Mouse (Mus musculus) thymus, postnatal 14 days (tissue): ENCODE measurements around the gene Ntn1.

Experiments used
- DNase-seq: peaks from one replicate; pipeline ENCODE4 v3.0.0; 2021

Gene Ntn1

DNA sequence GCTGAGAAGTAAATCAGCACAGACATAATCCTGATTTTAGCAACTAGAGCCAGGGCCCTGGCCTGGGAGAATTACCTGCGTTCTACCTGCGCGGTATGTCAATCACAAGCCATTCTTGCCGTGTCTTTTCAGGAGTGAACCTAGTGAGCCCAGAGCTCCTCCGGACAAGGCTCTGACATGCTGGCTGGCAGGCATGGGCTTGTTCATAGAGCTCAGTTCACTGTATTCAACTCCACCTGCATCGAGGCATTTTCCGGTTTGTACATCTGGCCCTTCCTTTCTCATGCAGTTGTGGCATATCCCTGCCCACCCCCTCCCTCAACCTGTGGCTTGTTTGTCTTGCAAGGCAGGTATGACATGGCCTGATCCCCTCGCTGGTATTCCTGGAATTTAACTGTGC lies 5.0 kb upstream of the Ntn1 start:
- no peak for DNase-seq

DNA sequence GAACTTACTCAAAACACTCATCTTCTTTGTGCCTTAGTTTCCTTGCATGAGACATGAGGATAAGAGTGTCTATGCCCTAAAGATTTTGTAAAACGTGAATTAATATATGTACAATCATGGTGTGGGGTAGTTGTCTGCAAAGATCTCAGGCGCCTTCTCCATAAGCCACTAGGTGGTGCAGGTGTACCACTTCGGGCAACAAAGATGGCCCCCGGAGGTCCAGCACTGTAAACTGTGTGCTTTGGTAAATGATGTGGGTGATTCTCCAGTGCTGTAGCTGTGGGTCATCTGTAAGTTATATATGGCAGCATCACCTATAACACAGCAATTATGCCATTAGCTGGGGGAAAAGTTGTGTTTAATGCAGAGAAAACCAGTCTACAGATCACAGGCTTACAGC lies 3.6 kb upstream of the Ntn1 start:
- DNase-seq: peak; percentile 72

DNA sequence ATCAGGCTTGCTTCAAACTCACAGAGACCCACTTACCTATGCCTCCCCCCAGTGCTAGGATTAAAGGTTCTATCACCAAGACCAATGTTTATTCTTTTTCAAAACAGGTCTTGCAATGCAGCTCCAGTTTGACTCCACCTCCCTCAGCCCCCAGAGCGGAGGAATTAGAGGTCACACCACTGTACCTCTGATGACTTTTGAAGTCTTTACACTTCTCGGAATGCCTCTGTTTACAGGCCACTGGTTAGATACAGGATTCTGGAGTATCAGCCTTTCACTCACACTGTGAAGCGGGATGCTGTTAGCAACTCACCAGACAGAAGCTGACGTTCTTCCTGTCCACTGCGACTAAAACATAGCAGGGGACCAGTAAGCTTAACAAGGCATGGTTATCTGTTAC lies 805 bp upstream of the Ntn1 start:
- no peak for DNase-seq

DNA sequence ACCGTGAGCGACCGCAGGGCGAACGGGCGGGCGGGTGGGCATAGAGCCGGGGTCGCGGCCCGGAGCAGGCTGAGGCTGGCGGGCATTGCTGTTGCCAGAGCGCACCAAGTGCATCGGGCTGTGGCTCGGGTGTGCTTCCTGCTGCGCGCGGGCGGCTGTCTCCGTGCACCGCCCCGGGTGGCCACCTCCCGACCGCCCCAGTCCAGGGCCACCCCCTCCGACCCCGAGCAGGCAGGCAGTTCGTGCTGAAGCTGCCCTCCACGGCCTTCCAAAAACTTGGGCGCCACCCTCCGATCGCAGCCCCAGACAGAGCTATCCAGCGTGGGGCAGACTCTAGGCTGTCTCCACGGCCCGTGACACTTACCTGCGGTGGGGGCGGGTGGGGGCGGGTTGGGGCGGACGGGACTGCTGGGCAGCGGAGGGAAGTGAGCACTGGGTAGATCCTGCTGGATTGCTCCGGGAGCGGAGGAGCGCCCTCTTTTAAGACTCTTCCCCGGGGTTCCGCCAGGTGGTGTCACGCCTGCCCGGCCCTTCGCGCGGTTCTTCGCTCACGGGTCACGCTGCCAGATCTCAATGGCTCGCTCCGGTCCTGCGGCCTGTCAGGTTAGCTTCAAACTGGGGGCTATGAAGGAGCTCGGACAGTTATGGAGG lies 477 bp downstream of the Ntn1 start:
- DNase-seq: peak; percentile 56

DNA sequence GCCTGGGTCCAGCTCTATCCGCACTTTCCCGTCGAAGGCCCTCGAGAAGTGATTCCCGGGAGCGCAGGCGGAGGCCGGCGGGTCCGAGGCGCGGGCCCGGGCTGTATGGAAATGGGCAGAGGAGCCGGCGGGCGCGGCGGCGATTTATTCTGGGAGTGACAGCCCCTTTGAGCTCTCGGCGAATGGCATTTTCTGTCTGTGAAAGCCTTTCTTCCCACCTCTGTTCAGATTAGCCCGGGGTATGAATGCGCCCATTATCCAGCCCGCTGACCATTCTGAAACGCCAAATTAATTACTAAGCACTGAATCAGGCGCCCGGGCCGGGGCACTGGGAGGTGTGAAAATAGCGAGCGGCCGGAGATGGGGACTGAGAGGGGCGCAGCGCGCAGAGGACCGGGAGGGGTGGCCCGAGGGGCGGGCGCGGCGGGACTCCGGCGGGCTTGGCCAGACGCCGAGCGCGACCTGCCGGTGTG lies 1.0 kb downstream of the Ntn1 start:
- DNase-seq: peak; percentile 18

DNA sequence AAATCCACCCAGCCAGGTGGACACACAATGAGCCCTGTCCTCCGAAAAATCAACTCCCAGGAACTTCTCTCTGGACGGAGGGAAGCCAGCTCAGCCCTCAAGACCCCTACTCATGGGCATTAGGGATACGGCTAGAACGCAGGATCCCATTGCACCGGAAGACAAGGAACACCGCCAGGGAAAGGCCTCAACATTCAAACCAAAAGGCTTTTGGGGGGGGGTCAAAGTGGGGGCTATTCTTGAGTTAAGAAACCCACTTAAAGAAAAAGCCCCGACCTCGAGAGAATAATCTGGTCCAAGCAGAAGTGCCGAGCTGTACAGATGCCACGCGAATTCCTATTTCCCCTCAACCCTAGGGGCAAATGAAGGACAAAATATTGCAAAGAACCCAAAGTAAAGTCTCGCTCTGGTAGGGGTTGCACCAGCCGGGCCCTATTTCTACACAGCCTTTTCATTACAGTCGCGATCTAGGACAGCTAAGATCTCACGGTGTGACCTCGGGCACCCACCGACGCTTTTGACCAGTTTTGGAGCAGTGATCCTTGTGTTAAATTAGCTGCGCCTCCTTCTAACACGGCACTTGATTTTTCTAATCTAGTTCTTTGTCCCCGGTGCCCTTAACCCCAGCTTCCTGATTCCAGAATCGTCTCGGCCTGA lies 1.6 kb downstream of the Ntn1 start:
- no peak for DNase-seq

DNA sequence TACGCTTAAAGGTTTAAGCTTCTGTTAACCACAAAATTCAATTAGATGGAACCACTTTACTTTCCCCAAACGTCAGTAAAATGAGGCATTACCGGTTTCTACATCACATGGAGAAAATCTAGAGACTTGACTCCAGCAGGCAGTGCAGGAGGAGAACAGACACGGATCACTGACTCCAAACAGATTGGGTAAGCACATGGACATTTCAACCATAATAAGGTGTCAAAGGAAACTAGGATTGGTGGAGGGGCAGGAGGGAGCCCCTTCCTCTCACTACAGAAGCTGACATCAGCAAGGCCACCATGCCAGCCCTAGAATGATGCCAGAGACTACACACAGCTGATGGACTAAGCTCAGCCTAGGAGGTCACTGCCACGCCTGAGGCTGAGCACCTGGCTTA lies 5.1 kb downstream of the Ntn1 start:
- no peak for DNase-seq

DNA sequence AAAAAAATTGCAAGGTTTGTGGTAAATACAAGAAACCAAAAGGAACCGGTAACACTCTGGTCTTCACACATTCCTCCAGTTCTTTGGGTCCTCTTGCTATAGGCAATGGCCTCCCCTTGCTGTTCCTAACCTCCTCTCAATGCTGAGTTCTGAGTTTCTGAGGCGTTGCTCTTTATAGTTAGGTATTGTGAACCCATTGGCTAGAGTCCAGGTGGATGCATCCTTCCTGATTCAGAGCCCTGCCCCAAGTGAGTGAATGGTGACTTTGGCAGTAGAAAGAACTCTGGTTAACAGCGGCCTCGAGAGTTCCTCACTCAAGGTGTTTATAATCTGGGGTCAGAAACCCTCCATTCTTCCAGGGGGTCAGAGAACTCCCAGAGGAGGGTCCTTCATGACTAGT lies 5.9 kb downstream of the Ntn1 start:
- DNase-seq: no peak

DNA sequence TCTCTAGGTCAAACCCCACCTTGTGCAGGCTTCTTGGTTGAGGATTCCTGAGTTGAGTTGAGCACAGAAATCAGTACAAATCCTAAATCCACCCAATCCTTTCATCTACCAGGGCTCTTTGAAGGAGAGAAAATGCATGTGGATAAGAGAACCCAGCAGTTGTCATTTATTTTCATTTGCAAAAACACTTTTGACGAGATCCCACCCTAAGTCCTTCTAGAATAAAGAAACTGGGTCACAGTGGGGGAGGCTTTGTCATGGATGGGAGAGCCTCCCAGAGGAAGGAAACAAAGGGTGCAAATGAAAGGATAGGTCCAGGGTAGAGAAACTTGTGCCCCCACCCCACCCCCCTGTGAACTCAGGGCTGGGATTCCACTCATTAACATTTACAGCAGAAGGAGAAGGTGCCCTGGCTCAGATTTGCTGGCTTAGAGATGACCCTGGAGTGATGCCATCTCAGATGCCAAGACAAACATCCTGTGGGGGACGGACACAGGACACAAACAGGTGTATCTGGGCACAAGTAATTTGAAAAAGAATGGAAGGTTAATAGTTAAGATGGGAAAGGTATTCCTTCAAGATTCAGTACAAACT lies 6.6 kb downstream of the Ntn1 start:
- DNase-seq: no peak

DNA sequence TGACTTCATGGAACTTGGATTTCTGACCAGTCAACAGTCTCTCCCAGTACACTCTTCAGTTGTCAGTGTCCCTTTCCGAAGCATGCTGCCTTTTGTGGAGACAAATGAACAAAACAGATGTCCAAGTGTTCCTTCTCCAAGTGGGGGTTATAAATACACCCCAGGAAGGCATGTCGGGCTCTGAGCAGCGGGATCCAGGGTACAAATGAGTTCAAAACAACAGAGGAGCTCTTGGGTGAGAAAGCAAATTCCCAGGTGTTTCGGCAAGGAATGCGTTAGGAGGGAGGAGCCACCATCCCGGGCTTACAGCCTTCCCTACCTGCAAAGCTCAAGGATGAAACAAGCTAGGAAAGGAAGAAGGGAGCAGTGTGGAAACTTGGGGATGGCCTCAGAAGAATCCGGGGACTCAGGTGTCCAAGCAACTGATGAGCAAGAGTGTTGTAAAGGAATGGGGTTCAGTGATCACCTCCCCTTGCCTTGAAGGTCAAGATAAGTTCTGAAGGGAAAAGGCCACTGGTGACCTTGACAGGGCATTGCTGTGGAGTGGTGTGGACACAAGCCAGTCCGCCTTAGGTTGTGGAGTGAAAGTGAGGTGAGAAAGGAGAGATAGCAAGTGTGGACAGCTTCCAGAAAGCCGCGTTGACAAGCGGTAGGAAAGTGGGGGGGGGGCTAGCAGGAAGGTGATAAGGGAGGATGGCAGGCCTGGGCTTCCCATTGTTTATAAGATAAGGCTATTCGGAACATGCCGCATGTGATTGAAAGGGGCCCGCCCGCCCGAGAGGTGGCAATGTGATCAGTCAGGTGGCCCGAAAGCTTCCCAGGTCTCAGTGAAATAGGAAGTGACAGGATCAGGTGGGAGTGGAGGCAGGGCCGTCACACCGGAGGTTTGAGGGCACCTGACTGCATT lies 10.0 kb downstream of the Ntn1 start:
- no peak for DNase-seq

DNA sequence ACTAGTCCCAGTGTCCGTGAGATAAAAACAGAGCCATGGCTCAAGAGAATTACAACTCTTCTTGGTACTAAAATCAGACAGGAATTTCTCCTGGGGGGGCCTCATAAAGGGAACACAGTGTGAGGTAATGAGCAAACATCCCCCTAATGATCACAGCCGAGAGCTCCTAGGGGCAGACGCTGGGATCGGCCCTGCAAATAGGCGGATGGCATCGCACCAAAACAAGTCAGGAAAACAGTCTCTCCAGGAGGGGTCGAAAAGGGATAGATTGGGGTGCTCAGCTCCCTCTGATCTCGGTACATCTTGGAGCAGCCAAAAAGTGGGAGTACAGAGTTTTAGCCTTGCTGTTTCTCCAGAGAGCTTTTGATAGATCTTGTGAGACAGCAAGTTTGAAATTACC lies 11.0 kb downstream of the Ntn1 start:
- DNase-seq: no peak

DNA sequence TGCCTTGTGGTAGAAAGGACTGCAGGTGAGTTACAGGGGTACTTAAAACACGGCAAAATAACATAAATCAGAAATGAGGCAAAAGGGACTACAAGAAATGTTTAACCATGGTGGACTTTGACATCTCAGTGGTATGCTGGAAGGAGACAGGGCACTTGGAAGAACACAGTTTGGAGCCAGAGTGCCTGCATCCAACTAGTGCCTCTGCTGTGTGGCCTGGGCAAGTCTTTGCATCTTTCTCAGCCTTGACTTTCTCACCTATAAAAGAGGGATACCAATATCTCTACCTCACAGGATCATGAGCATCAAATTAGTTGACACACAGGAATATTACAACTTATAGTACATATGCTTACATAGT lies 12.0 kb downstream of the Ntn1 start:
- no peak for DNase-seq

DNA sequence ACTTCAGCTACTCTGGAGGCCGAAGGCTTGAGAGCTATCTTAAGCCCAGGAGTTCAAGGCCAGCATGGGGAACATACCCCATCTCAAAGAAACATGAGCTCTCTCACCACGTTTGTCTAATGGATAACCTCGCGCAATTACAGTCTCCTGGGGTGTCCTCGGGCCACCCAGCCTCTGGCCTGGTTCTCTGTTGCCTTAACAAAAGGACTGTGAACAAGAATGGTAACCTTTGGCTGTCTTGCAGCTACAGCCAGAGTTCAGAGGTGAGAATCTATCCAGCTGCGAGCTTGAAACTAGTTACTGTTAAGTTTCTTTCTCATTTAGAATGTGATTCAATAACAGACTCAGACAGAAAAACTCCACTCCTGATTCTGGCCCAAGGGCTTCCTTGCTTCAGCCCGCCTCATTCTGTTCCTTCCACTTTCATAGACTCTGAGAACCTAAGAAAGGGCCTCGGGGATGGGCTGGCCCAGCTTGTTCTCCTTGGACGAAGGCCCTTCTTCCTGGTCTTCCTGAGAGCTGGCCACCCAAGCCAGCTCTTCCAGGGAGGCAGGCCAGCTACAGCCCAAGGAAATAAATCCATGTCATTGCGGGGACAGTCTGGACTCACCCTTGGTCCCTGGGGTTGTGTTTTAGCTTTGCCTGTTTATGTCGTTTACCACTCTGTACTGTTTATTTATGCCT lies 12.5 kb downstream of the Ntn1 start:
- no peak for DNase-seq

DNA sequence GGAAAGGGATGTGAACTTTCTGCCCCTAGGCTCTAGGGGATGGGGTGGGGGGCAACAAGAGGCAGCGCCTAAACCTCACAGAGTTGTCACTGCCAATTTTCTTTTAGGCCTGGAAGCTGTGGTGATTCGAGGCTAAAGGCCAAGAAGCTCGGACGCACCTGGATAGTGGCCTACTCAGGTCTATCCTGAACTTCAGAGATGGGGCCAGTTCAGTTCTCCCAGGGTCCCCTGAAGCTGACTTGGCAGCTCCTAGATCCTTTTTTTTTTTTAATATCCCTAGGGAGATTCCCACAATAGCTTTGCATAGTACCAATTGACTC lies 13.2 kb downstream of the Ntn1 start:
- DNase-seq: no peak

DNA sequence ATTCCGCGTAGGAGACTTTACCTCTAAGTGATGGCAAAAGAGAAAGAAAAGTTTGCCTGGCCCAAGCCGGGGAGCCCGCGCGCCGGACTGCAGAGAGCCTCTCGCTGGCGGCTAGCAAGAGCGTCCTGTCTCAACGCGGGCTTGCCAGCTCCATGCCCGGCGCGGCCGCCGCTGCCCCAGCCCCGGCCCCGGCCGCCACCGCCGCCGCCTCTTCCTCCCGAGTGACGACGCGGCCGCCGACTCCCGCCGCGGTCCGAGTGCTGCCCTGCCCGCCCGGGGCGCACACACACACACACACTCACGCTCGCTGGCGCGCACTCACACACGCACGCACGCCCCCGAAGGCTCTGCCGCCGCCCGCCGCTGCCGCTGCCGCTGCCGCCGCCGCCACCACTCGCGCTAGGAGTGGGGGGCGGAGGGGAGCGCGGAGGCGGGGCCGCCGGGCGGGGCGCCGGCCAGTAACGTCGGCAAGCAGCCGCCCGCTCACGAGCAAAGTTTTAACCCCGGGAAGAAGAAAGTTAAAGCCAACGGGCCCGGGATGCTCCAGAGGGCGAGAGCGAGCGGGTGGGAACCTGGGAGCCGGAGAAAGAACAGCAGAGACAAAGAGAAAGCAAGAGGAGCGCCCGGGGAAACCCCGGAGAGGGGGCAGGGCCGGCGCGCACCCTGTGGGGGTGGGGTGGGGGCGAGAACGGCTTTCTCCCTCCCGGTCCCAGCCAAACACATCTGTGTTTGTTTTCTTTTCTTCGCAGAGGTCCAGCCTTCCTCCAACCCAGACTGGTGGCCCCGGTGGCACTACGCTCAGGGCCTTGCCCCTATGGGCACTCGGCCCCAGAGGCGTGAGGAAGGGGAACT lies 13.8 kb downstream of the Ntn1 start:
- peak; percentile 71 for DNase-seq

DNA sequence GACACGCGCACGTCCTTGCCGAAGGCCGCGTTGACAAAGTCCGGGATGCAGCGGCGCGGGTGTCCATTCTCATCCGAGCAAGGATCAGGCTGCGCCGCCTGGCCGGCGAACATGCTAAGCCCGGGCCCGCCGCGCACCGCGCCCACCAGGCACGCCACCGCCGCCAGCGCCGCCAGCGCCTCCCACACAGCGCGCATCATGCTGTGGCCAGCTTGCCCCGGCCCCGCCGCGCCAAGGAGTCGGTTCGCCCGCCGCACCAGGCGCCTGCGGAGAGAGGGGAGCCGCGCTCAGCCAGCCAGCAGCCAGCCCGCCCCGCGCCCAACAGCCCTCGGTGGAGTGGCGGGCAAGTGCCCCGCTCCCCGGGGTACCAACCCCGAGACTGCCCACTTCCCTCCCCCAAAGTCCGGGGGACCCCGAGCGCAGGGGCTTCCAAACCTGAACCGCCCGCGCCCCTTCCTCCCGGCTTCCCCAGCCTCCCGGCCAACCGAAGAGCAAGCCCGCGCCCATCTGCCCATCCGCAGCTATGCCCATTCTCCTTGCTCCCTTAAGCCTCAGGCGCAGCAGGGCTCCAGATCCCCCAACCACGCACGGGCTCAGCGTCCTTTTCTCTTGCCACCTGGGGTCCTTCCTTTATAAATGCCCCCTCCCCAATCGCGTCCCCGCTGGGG lies 14.6 kb downstream of the Ntn1 start:
- peak; percentile 43 for DNase-seq

DNA sequence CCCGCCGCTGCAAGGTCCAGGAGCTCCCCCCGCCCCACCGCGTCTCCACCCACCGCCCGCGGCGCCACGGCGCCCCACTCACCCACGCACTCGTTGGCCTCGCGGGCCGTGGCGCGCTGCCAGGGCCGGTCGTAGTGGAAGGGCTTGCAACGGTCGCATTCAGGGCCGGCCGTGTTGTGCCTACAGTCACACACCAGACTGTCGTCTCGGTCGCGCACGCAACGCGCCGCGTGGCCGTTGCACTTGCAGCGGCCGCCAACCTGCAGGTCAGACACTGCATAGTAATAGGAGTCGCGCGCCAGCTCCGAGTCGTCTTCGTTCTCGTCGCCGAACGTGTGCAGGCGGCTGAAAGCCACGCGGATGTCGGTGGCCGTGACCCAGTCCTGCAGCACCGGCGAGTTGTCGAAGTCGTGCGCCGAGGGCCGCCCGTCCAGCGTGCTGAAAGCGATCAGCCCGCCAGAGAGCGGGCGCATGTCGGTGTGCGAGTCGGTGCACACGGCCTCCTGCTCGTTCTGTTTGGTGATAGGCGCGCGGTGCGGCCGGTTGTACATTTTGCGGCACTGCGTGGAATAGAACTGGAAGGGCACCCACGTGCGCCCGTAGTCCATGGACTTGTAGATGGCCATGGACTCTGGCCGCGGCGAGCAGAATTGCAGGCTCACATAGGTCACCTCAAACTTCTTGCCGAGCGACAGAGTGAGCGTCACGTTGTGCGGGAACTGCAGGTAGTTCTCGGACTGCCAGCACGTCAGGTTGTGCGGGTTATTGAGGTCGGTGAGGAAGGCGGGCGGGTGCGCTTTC lies 15.4 kb downstream of the Ntn1 start:
- peak; percentile 27 for DNase-seq

DNA sequence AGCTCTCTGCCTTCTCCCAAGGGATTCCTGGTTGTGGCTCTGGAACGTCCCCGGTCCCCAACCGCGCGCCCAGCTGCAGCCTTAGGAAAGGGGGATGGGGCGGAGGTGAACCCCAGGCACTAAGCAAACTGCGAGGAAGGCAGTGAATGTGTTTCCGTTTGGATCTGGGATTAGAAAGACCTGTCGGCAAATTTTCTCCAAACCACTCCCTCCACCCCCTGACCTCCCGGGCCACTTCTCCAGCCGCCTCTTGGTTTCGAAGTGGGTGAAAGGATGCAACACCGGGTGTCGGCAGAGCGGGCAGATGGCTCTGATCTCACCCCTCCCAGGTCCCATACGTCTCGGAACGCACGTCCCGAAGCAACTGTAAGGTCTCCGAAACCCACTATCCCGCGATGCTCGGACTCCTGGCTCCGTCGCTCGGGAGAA lies 16.0 kb downstream of the Ntn1 start:
- DNase-seq: peak; percentile 15

DNA sequence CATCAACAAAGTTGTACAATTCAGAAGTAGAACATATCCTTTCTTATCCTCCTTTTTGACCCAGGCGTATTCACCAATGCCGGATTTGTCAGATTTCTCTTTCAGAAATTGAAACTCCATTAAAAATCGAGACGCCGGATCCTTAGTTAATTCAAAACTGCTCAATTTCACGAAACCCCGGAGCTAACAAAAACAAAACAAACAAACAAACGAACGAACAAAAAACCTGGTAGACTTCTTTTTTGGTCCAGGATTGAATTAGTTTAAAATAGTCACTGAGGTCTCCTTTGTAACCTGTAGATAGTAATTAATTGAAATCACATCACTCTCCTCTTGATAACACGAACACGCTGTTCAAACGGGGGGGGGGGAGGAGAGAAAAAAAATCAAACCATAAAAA lies 16.5 kb downstream of the Ntn1 start:
- DNase-seq: no peak

DNA sequence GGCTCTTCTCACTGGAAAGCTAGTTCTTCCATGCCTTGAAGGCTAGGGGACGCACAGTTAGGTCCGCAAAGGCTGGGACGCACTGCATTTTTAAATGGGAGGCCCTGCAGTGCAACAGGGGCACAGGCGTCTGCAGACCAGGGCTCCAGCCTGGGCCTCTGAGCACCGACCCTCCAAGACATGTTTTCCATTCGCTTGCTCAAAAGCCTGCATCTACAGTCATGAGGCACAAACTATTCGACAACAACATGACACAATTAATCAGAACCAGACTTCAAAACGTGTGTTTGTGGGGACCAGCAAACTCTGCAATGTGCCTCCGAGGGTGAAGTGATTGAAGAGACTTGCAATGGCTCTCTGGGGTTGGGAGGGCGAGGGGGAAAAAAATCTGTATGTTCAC lies 17.1 kb downstream of the Ntn1 start:
- DNase-seq: no peak

DNA sequence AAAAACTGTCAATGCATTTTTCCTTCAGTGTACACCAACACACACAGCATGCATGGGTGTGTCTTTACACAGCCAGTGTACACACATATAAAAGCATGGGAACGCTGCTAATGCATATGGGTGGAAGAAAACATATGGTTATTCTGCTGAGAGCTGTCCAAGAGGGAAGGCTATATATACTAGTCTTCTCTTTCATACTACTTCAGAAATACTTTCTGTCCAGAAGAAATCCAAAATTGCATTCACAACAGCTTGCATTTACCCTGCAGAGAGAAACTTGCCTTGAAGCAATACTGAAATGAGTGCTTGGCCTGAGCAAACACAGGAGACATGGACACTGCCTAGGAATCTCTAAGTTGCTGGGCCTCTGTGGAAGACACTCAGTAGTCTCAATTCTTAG lies 18.8 kb downstream of the Ntn1 start:
- no peak for DNase-seq
